ENCODE assay signal across 10 mouse cellular contexts in genomic region chr2:4563322-4563721, GRCm38 (mm10).
A peak's percentile ranks its signal among the peaks of the same experiment; 100 is the strongest.
DNase-seq lines count a peak whose midpoint lies in the region; ATAC-seq lines count a peak whose summit lies in the region.
"Had no signal": no experiment of that assay in that cellular context is flagged by ENCODE, and none has a peak within 500 bp of the region (broad histone marks: within the 10 kb centered on the region; RNA-seq: fewer than 3 reads in every experiment).

No protein-coding gene starts in this region.

- WGBS in heart, embryonic 14.5 days = 66% methylated on average over 1 of the region's 1 CpGs
- 52% methylated on average over 1 of the region's 1 CpGs for WGBS in midbrain, embryonic 11.5 days
- 57% methylated on average over 1 of the region's 1 CpGs for WGBS in midbrain, embryonic 15.5 days
- 66% methylated on average over 1 of the region's 1 CpGs for WGBS in limb, embryonic 10.5 days
- WGBS in stomach, embryonic 16.5 days = 35% methylated on average over 1 of the region's 1 CpGs

- peak overlapping the region; percentile 75 for H3K4me2 ChIP-seq in heart, embryonic 14.5 days (ENCODE audit: low read length)
- H3K4me2 ChIP-seq in midbrain, embryonic 11.5 days = peak overlapping the region; percentile 55
- no peak overlapping the region for H3K4me2 ChIP-seq in midbrain, embryonic 15.5 days
- peak overlapping the region; percentile 64 for H3K4me2 ChIP-seq in stomach, embryonic 16.5 days (ENCODE audit: low read depth, low read length)

- DNase-seq in heart, postnatal 14 days = no peak
- no peak for DNase-seq in midbrain, embryonic 11.5 days (ENCODE audit: low spot score, missing footprints)
- no peak for DNase-seq in limb, embryonic 10.5 days (ENCODE audit: low spot score)
- no peak for DNase-seq in adrenal gland, postnatal 10 days
- no peak for DNase-seq in layer of hippocampus, adult 9-11 months
- DNase-seq: kidney, adult 11 months had no signal

- H3K36me3 ChIP-seq in heart, embryonic 14.5 days (ENCODE audit: control insufficient read depth, insufficient read depth, low read length) = peaks cover 34% of the 10 kb centered on the region
- peaks cover 10% of the 10 kb centered on the region; the same call in 1 of the 2 replicates for H3K36me3 ChIP-seq in midbrain, embryonic 11.5 days (ENCODE audit: control insufficient read depth, insufficient read depth, low read length)
- H3K36me3 ChIP-seq in midbrain, embryonic 15.5 days (replicated peaks) = peaks cover 6% of the 10 kb centered on the region; the same call in 1 of the 2 replicates
- peaks cover 69% of the 10 kb centered on the region for H3K36me3 ChIP-seq in limb, embryonic 10.5 days
- no peaks in the 10 kb centered on the region; the same call in 1 of the 2 replicates for H3K36me3 ChIP-seq in stomach, embryonic 16.5 days (ENCODE audit: control insufficient read depth, insufficient read depth, low read length)

- ATAC-seq in heart, embryonic 14.5 days (ENCODE audit: insufficient number of reproducible peaks, insufficient read depth, low FRiP score, low read depth) = no peak
- ATAC-seq in midbrain, embryonic 11.5 days (ENCODE audit: low FRiP score) = no peak
- no peak for ATAC-seq in midbrain, embryonic 15.5 days (replicated peaks)
- no peak for ATAC-seq in stomach, embryonic 16.5 days (ENCODE audit: insufficient read depth, low FRiP score)
- ATAC-seq: CD4-positive, CD25-positive, alpha-beta regulatory T cell, adult 4 months had no signal

- H3K4me1 ChIP-seq in heart, embryonic 14.5 days (ENCODE audit: control insufficient read depth in 2 of 2, insufficient read depth in 2 of 2, low read length in 2 of 2) = peaks cover 17 to 44% of the 10 kb centered on the region in 2 experiments
- H3K4me1 ChIP-seq in midbrain, embryonic 11.5 days (ENCODE audit: control insufficient read depth, insufficient read depth, low read length) = peaks cover 28% of the 10 kb centered on the region
- peaks cover 38% of the 10 kb centered on the region for H3K4me1 ChIP-seq in midbrain, embryonic 15.5 days
- H3K4me1 ChIP-seq in limb, embryonic 10.5 days = peaks cover 58% of the 10 kb centered on the region
- peaks cover 34% of the 10 kb centered on the region for H3K4me1 ChIP-seq in stomach, embryonic 16.5 days (ENCODE audit: control insufficient read depth, insufficient read depth, low read length)

- H3K27ac ChIP-seq in heart, embryonic 14.5 days (replicated peaks in 1 of 2; ENCODE audit: control insufficient read depth in 1 of 2, insufficient read depth in 1 of 2, low read depth in 2 of 2, low read length in 2 of 2) = no peak overlapping the region
- H3K27ac ChIP-seq in midbrain, embryonic 11.5 days (ENCODE audit: low read depth, low read length) = no peak overlapping the region
- no peak overlapping the region for H3K27ac ChIP-seq in midbrain, embryonic 15.5 days
- peak overlapping the region; percentile 67; the same call in 1 of the 2 replicates for H3K27ac ChIP-seq in limb, embryonic 10.5 days
- H3K27ac ChIP-seq in stomach, embryonic 16.5 days (ENCODE audit: low read length) = no peak overlapping the region

- no peak overlapping the region; a peak in 1 of 4 replicates for H3K4me3 ChIP-seq in heart, embryonic 14.5 days (ENCODE audit: control insufficient read depth in 1 of 2, insufficient read depth in 1 of 2, low read depth in 1 of 2, low read length in 2 of 2)
- H3K4me3 ChIP-seq in midbrain, embryonic 11.5 days (ENCODE audit: low read depth, low read length) = peak overlapping the region; percentile 40; the same call in 1 of the 2 replicates
- no peak overlapping the region for H3K4me3 ChIP-seq in midbrain, embryonic 15.5 days
- peak overlapping the region; percentile 55 for H3K4me3 ChIP-seq in limb, embryonic 10.5 days
- H3K4me3 ChIP-seq in stomach, embryonic 16.5 days (replicated peaks; ENCODE audit: low read length) = no peak overlapping the region

- intact Hi-C loops in heart, postnatal 14 days (cut with DNase I) = no loop called here

- H3K27me3 ChIP-seq in heart, embryonic 14.5 days (ENCODE audit: control insufficient read depth, insufficient read depth, low read length) = no peaks in the 10 kb centered on the region
- no peaks in the 10 kb centered on the region for H3K27me3 ChIP-seq in midbrain, embryonic 11.5 days (ENCODE audit: control insufficient read depth, insufficient read depth, low read length)
- H3K27me3 ChIP-seq in midbrain, embryonic 15.5 days (replicated peaks) = no peaks in the 10 kb centered on the region
- no peaks in the 10 kb centered on the region for H3K27me3 ChIP-seq in limb, embryonic 10.5 days (ENCODE audit: low read depth, poor library complexity, severe bottlenecking)
- no peaks in the 10 kb centered on the region for H3K27me3 ChIP-seq in stomach, embryonic 16.5 days (ENCODE audit: control insufficient read depth, insufficient read depth, low read length)

- no peaks in the 10 kb centered on the region for H3K9me3 ChIP-seq in heart, embryonic 14.5 days (ENCODE audit: control insufficient read depth, low read length)
- no peaks in the 10 kb centered on the region for H3K9me3 ChIP-seq in midbrain, embryonic 11.5 days (ENCODE audit: control insufficient read depth, low read length)
- H3K9me3 ChIP-seq in midbrain, embryonic 15.5 days = no peaks in the 10 kb centered on the region
- H3K9me3 ChIP-seq in limb, embryonic 10.5 days (replicated peaks) = no peaks in the 10 kb centered on the region
- no peaks in the 10 kb centered on the region for H3K9me3 ChIP-seq in stomach, embryonic 16.5 days (replicated peaks; ENCODE audit: control insufficient read depth, low read length)

- no peak overlapping the region for H3K9ac ChIP-seq in heart, embryonic 14.5 days (ENCODE audit: low read length)
- no peak overlapping the region for H3K9ac ChIP-seq in midbrain, embryonic 11.5 days (ENCODE audit: low read length)
- no peak overlapping the region for H3K9ac ChIP-seq in midbrain, embryonic 15.5 days
- no peak overlapping the region for H3K9ac ChIP-seq in stomach, embryonic 16.5 days (ENCODE audit: low read length)

Comparison
In these comparisons a context has a peak if more than half of its experiments do, and no peak if none do; other contexts are left out.
1. H3K4me3 ChIP-seq: peak in midbrain, embryonic 11.5 days (single experiment) and limb, embryonic 10.5 days (single experiment); none in heart, embryonic 14.5 days (0 of 2), midbrain, embryonic 15.5 days (single experiment) and stomach, embryonic 16.5 days (single experiment).